Mouse (Mus musculus): ENCODE data around the gene Armc12. TPM values are rescaled to one million over a fixed set of nuclear protein-coding genes. Genes with fewer than 3 reads are reported as not detected.

Armc12 gene
- polyA plus RNA-seq (2012): not detected in 2 replicates

GRCm38 (mm10) chr17:28530506-28530905 is at the start of gene Armc12:
Gene Armc12, plus strand, starts transcription at chr17:28530806.
- TF ChIP-seq GATA1 (IDR thresholded peaks at IDR 0.05; ENCODE audit: low read length): no peak

GRCm38 (mm10) chr17:28484704-28485445 is 45.7 kb upstream of the Armc12 start:
- no peak for TF ChIP-seq GATA1 (IDR thresholded peaks at IDR 0.05; ENCODE audit: low read length)

GRCm38 (mm10) chr17:28485446-28485948 is 45.1 kb upstream of the Armc12 start:
- no peak for TF ChIP-seq GATA1 (IDR thresholded peaks at IDR 0.05; ENCODE audit: low read length)

GRCm38 (mm10) chr17:28485977-28486400 is 44.6 kb upstream of the Armc12 start:
- TF ChIP-seq GATA1 (IDR thresholded peaks at IDR 0.05; ENCODE audit: low read length): no peak

GRCm38 (mm10) chr17:28486720-28487119 is 43.9 kb upstream of the Armc12 start:
- TF ChIP-seq GATA1 (IDR thresholded peaks at IDR 0.05; ENCODE audit: low read length): no peak

GRCm38 (mm10) chr17:28487584-28488257 is 42.9 kb upstream of the Armc12 start:
- no peak for TF ChIP-seq GATA1 (IDR thresholded peaks at IDR 0.05; ENCODE audit: low read length)

- no peak for TF ChIP-seq GATA1 (IDR thresholded peaks at IDR 0.05; ENCODE audit: low read length)
These were observed 42.2 kb upstream of the Armc12 start for GRCm38 (mm10) chr17:28488258-28489013.

- no peak for TF ChIP-seq GATA1 (IDR thresholded peaks at IDR 0.05; ENCODE audit: low read length)
These were observed 39.4 kb upstream of the Armc12 start for GRCm38 (mm10) chr17:28491035-28491770.

GRCm38 (mm10) chr17:28495832-28496231 is 34.8 kb upstream of the Armc12 start:
- TF ChIP-seq GATA1 (IDR thresholded peaks at IDR 0.05; ENCODE audit: low read length): no peak

GRCm38 (mm10) chr17:28499190-28499589 is 31.4 kb upstream of the Armc12 start:
- TF ChIP-seq GATA1 (IDR thresholded peaks at IDR 0.05; ENCODE audit: low read length): no peak

- TF ChIP-seq GATA1 (IDR thresholded peaks at IDR 0.05; ENCODE audit: low read length): no peak
These were observed 30.1 kb upstream of the Armc12 start for GRCm38 (mm10) chr17:28500465-28500864.

- no peak for TF ChIP-seq GATA1 (IDR thresholded peaks at IDR 0.05; ENCODE audit: low read length)
These were observed 28.3 kb upstream of the Armc12 start for GRCm38 (mm10) chr17:28502196-28502821.

GRCm38 (mm10) chr17:28504182-28504581 is 26.4 kb upstream of the Armc12 start:
- no peak for TF ChIP-seq GATA1 (IDR thresholded peaks at IDR 0.05; ENCODE audit: low read length)

- no peak for TF ChIP-seq GATA1 (IDR thresholded peaks at IDR 0.05; ENCODE audit: low read length)
These were observed 25.0 kb upstream of the Armc12 start for GRCm38 (mm10) chr17:28505591-28505990.

- TF ChIP-seq GATA1 (IDR thresholded peaks at IDR 0.05; ENCODE audit: low read length): no peak
These were observed 23.7 kb upstream of the Armc12 start for GRCm38 (mm10) chr17:28506895-28507294.
